Mouse (Mus musculus): Measurements from ENCODE around the gene Phykpl. TPM values are rescaled to one million over a fixed set of nuclear protein-coding genes. Genes with fewer than 3 reads are reported as not detected.

Phykpl gene
- polyA plus RNA-seq, 1 experiment from 2014 or later, result 9.4 TPM

DNA sequence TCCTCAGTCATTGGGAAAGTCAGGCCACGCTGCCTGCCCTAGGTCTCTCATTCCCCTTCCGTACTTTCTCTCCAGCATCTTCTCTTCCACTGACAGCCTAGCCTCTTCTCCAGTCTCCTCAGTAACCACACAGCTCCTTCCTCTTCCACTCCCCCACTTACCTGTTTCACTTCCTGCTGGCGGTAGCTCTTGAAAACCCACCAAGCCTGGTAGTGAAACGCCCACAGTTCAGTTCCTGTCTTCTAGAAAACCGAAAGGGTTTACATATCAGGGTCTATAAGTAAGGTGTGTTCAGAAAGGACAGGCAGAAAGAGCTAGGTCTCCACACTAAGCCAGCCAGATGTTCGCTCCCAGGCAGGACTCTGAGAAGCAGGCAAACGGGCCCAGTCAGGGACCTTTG lies 7.0 kb upstream of the Phykpl start:
- Histone ChIP-seq H3K4me3 (ENCODE audit: low read depth, low read length) (no peak overlapping the region), H3K9me3 (replicated peaks; ENCODE audit: control insufficient read depth, low read length, poor library complexity, severe bottlenecking) (no peaks in the 10 kb centered on the region), H3K4me1 (ENCODE audit: control insufficient read depth, insufficient read depth, low read length) (no peaks in the 10 kb centered on the region; the same call in 1 of the 2 replicates), H3K36me3 (ENCODE audit: control insufficient read depth, insufficient read depth, low read length) (no peaks in the 10 kb centered on the region), H3K27ac (ENCODE audit: low read length) (no peak overlapping the region), H3K4me2 (ENCODE audit: low read length) (no peak overlapping the region), H3K9ac (ENCODE audit: low read depth, low read length) (no peak overlapping the region), H3K27me3 (ENCODE audit: control insufficient read depth, insufficient read depth, low read depth, low read length) (no peaks in the 10 kb centered on the region)
- no peak for ATAC-seq
- WGBS, result 88% methylated on average over 7 of the region's 7 CpGs

DNA sequence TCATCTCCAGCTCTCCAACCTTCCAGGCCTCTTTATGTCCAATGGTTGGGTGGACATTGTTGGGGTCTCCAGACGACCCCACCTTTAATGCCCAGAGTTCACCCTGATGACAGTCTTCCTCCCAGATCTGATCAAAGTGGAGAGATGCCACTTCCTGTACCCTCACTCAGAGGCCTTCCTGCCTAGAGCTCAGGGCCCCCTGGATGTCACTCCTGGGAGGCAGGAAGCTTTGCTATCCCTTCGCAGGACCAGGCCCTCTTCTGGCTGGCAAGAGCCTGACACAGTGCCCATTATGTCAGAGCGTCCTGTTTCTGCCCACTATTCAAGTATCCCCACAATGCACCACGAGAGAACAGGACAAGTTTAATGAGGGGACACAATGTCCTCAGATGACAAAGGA lies 5.5 kb upstream of the Phykpl start:
- no peak overlapping the region for H3K9ac ChIP-seq (ENCODE audit: low read depth, low read length)
- 69% methylated on average over 4 of the region's 4 CpGs for WGBS
- H3K36me3 ChIP-seq (ENCODE audit: control insufficient read depth, insufficient read depth, low read length), result no peaks in the 10 kb centered on the region
- H3K4me3 ChIP-seq (ENCODE audit: low read depth, low read length), result no peak overlapping the region
- H3K27me3 ChIP-seq (ENCODE audit: control insufficient read depth, insufficient read depth, low read depth, low read length), result no peaks in the 10 kb centered on the region
- H3K4me1 ChIP-seq (ENCODE audit: control insufficient read depth, insufficient read depth, low read length), result peaks cover 6% of the 10 kb centered on the region
- H3K27ac ChIP-seq (ENCODE audit: low read length), result no peak overlapping the region
- no peaks in the 10 kb centered on the region for H3K9me3 ChIP-seq (replicated peaks; ENCODE audit: control insufficient read depth, low read length, poor library complexity, severe bottlenecking)
- H3K4me2 ChIP-seq (ENCODE audit: low read length), result no peak overlapping the region
- ATAC-seq, result no peak

DNA sequence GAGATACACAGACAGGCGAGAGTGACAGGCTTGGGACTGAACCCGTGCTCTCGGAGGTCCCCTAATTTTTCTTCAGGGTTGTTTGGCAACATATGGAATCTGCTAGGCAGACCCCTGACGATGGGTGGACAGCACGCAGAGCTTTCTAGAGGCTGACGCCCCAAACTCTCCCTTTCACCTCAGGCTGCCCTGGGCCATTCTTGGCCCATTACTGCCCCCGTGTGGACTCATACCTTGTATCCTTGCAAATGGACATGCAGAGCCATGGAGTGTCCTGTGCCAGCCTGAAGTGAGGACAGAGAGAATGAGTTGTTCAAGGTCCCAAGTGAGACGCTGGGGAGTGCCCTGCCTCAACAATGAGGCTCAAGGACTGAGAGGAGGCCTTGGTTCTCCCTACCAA lies 1.8 kb upstream of the Phykpl start:
- Histone ChIP-seq H3K9ac (ENCODE audit: low read depth, low read length) (no peak overlapping the region), H3K4me3 (ENCODE audit: low read depth, low read length) (no peak overlapping the region), H3K4me2 (ENCODE audit: low read length) (no peak overlapping the region), H3K9me3 (replicated peaks; ENCODE audit: control insufficient read depth, low read length, poor library complexity, severe bottlenecking) (no peaks in the 10 kb centered on the region), H3K4me1 (ENCODE audit: control insufficient read depth, insufficient read depth, low read length) (peaks cover 16% of the 10 kb centered on the region), H3K36me3 (ENCODE audit: control insufficient read depth, insufficient read depth, low read length) (peaks cover 10% of the 10 kb centered on the region), H3K27ac (ENCODE audit: low read length) (no peak overlapping the region), H3K27me3 (ENCODE audit: control insufficient read depth, insufficient read depth, low read depth, low read length) (no peaks in the 10 kb centered on the region)
- ATAC-seq, result no peak
- WGBS, result 21% methylated on average over 8 of the region's 8 CpGs

DNA sequence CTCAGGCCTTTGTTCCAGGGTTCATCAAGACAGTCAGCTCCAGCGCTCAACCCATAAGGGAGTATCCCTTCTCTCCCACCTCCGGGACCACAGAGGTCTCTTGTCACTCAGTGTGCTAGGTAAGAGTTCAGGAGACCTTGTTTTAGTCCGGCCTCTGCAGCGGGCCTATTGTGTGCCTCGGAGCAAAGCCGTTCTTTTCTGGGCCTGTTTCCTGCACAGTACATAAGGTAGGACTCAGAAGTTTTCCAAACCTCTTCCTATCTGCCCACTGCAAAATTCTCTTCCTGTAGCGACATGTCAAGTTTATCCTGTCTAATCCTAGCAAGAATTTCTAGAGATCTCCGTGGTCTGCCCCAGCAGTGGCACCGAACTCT lies 513 bp upstream of the Phykpl start:
- Histone ChIP-seq H3K4me3 (ENCODE audit: low read depth, low read length) (peak overlapping the region; percentile 71), H3K9ac (ENCODE audit: low read depth, low read length) (peak overlapping the region; percentile 82), H3K27me3 (ENCODE audit: control insufficient read depth, insufficient read depth, low read depth, low read length) (no peaks in the 10 kb centered on the region), H3K4me1 (ENCODE audit: control insufficient read depth, insufficient read depth, low read length) (peaks cover 16% of the 10 kb centered on the region), H3K4me2 (ENCODE audit: low read length) (peak overlapping the region; percentile 92), H3K27ac (ENCODE audit: low read length) (peak overlapping the region; percentile 91), H3K9me3 (replicated peaks; ENCODE audit: control insufficient read depth, low read length, poor library complexity, severe bottlenecking) (no peaks in the 10 kb centered on the region), H3K36me3 (ENCODE audit: control insufficient read depth, insufficient read depth, low read length) (peaks cover 13% of the 10 kb centered on the region)
- ATAC-seq, result peak; percentile 59
- WGBS, result 5% methylated on average over 9 of the region's 9 CpGs

DNA sequence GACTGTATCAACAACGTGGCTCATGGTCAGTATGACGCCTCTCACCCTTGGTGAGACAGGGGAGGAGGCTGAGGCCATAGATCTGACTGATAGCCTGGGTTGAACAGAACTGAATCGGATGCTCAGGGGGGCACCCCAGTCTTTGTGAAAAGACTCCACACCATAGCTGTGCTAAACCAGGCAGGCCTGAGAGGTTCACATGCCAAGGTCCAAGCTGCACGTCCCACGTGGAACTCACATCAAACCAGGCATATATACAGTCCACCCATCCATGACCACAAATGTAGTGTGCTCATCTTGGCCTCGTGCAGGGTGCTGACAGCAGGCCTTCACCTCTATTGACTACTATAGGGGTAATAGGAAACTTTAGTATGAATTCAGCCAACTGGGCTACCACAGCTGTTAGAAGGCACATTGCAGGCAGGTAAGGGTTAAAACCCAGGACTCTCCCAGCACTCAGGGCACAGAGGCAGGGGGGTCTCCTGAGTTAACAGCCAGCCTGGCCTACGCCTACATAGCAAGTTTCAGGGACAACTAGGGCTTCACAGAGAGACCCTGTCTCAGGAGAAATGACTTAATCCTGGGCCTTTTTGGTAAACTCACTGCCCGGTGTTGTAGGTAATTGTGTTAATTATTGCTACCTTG lies 1.2 kb downstream of the Phykpl start:
- Histone ChIP-seq H3K27ac (ENCODE audit: low read length) (0 out of 2 replicates have a peak overlapping the region, but pooled peaks have one; percentile 91), H3K4me1 (ENCODE audit: control insufficient read depth, insufficient read depth, low read length) (peaks cover 16% of the 10 kb centered on the region), H3K4me2 (ENCODE audit: low read length) (peak overlapping the region; percentile 92), H3K4me3 (ENCODE audit: low read depth, low read length) (no peak overlapping the region; the same call in 1 of the 2 replicates), H3K36me3 (ENCODE audit: control insufficient read depth, insufficient read depth, low read length) (peaks cover 20% of the 10 kb centered on the region), H3K27me3 (ENCODE audit: control insufficient read depth, insufficient read depth, low read depth, low read length) (no peaks in the 10 kb centered on the region), H3K9ac (ENCODE audit: low read depth, low read length) (peak overlapping the region; percentile 82; the same call in 1 of the 2 replicates), H3K9me3 (replicated peaks; ENCODE audit: control insufficient read depth, low read length, poor library complexity, severe bottlenecking) (no peaks in the 10 kb centered on the region)
- peak; percentile 9 for ATAC-seq
- 65% methylated on average over 8 of the region's 8 CpGs for WGBS

DNA sequence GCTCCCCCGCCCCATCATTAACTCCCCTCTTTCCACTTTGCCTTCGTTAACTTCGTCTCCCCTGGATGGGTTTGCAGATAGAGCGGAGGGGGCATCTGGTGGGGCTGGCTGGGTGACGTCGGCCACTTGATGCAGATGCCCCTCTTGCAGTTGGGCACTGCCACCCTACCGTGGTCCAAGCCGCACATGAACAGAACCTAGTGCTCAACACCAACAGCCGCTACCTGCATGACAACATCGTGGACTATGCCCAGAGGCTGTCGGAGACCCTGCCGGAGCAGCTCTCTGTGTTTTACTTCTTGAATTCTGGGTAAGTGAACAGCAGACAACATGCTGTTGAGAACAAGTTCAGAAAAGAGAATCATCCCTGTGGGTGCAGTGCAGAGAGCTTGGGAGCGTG lies 1.9 kb downstream of the Phykpl start:
- peaks cover 16% of the 10 kb centered on the region for H3K4me1 ChIP-seq (ENCODE audit: control insufficient read depth, insufficient read depth, low read length)
- no peak overlapping the region for H3K9ac ChIP-seq (ENCODE audit: low read depth, low read length)
- 93% methylated on average over 13 of the region's 13 CpGs for WGBS
- H3K4me2 ChIP-seq (ENCODE audit: low read length), result no peak overlapping the region
- H3K9me3 ChIP-seq (replicated peaks; ENCODE audit: control insufficient read depth, low read length, poor library complexity, severe bottlenecking), result no peaks in the 10 kb centered on the region
- peaks cover 26% of the 10 kb centered on the region for H3K36me3 ChIP-seq (ENCODE audit: control insufficient read depth, insufficient read depth, low read length)
- no peak overlapping the region for H3K4me3 ChIP-seq (ENCODE audit: low read depth, low read length)
- no peak for ATAC-seq
- H3K27ac ChIP-seq (ENCODE audit: low read length), result no peak overlapping the region
- H3K27me3 ChIP-seq (ENCODE audit: control insufficient read depth, insufficient read depth, low read depth, low read length), result no peaks in the 10 kb centered on the region

DNA sequence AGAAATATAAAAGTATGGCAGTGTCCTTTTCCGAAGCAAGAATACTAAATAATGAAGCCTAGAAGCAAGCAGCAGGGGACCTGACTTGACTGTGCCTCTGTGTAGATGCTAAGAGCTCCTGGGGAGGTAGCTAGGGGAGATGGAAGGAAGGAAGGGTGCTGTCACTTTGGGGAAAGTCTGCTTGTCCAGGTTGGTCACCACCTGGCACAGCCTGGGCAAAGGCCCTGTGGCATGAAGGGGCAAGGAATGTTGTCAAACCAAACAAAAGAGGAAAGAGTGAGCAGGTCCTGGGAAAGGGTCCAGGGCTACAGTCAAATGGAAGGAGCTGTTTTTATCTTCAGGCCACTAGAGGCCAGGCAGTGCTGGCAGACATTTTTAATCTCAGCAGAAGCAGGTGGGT lies 2.5 kb downstream of the Phykpl start:
- H3K9ac ChIP-seq (ENCODE audit: low read depth, low read length), result no peak overlapping the region
- no peaks in the 10 kb centered on the region for H3K27me3 ChIP-seq (ENCODE audit: control insufficient read depth, insufficient read depth, low read depth, low read length)
- no peak overlapping the region for H3K4me3 ChIP-seq (ENCODE audit: low read depth, low read length)
- peaks cover 26% of the 10 kb centered on the region for H3K36me3 ChIP-seq (ENCODE audit: control insufficient read depth, insufficient read depth, low read length)
- peaks cover 16% of the 10 kb centered on the region for H3K4me1 ChIP-seq (ENCODE audit: control insufficient read depth, insufficient read depth, low read length)
- H3K27ac ChIP-seq (ENCODE audit: low read length), result no peak overlapping the region
- 86% methylated on average over 1 of the region's 1 CpGs for WGBS
- no peak for ATAC-seq
- H3K9me3 ChIP-seq (replicated peaks; ENCODE audit: control insufficient read depth, low read length, poor library complexity, severe bottlenecking), result no peaks in the 10 kb centered on the region
- H3K4me2 ChIP-seq (ENCODE audit: low read length), result no peak overlapping the region

DNA sequence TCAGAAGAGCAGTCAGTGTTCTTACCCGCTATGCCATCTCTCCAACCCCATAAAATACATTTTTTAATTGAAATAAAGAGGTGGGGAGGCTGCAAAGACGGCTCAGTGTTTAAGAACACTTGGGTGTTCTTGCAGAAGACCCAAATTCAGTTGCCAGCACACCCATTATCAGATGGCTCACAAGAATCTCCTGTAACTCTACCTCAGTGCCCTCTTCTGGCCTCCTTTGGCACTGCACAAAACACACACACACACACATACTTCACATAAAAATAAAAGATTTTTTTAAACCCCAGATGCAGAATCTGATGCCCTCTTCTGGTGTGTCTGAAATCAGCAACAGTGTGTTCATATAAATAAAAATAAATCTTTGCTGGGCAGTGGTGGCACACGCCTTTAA lies 4.3 kb downstream of the Phykpl start:
- no peak overlapping the region for H3K4me3 ChIP-seq (ENCODE audit: low read depth, low read length)
- peaks cover 12% of the 10 kb centered on the region for H3K4me1 ChIP-seq (ENCODE audit: control insufficient read depth, insufficient read depth, low read length)
- peaks cover 30% of the 10 kb centered on the region for H3K36me3 ChIP-seq (ENCODE audit: control insufficient read depth, insufficient read depth, low read length)
- no peaks in the 10 kb centered on the region for H3K9me3 ChIP-seq (replicated peaks; ENCODE audit: control insufficient read depth, low read length, poor library complexity, severe bottlenecking)
- no peak overlapping the region for H3K9ac ChIP-seq (ENCODE audit: low read depth, low read length)
- H3K27me3 ChIP-seq (ENCODE audit: control insufficient read depth, insufficient read depth, low read depth, low read length), result no peaks in the 10 kb centered on the region
- no peak overlapping the region for H3K27ac ChIP-seq (ENCODE audit: low read length)
- ATAC-seq, result no peak
- WGBS, result 96% methylated on average over 3 of the region's 3 CpGs
- no peak overlapping the region for H3K4me2 ChIP-seq (ENCODE audit: low read length)

DNA sequence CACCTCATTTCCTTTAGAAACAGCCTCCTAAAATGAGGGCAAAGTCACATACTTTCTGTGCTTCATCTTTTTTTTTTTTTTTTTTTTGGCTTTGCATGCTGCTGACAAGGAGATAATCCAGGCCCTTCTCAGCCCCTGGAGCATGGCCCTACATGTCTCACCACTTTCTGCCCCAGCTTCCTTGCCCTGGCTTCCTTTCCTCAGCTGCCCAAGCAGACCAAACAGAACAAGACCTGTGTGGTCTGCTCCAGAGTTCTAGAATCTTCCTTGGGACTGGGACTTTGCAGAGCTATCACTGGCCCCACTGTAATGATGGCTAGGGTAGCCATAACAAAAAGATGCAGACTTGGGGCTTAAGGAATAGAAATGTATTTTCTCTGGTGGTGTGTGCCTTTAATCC lies 5.4 kb downstream of the Phykpl start:
- no peak for ATAC-seq
- no peak overlapping the region for H3K27ac ChIP-seq (ENCODE audit: low read length)
- H3K9ac ChIP-seq (ENCODE audit: low read depth, low read length), result no peak overlapping the region
- no peaks in the 10 kb centered on the region for H3K27me3 ChIP-seq (ENCODE audit: control insufficient read depth, insufficient read depth, low read depth, low read length)
- H3K9me3 ChIP-seq (replicated peaks; ENCODE audit: control insufficient read depth, low read length, poor library complexity, severe bottlenecking), result no peaks in the 10 kb centered on the region
- peaks cover 30% of the 10 kb centered on the region for H3K36me3 ChIP-seq (ENCODE audit: control insufficient read depth, insufficient read depth, low read length)
- H3K4me2 ChIP-seq (ENCODE audit: low read length), result no peak overlapping the region
- peaks cover 8% of the 10 kb centered on the region for H3K4me1 ChIP-seq (ENCODE audit: control insufficient read depth, insufficient read depth, low read length)
- H3K4me3 ChIP-seq (ENCODE audit: low read depth, low read length), result no peak overlapping the region
